Mouse (Mus musculus): ENCODE data around the gene Glis3. TPM values are rescaled to one million over a fixed set of nuclear protein-coding genes. Genes with fewer than 3 reads are reported as not detected.

The Glis3 gene
- total RNA-seq, 2 experiments from 2014 or later, result 4.4 to 7.2 TPM

DNA sequence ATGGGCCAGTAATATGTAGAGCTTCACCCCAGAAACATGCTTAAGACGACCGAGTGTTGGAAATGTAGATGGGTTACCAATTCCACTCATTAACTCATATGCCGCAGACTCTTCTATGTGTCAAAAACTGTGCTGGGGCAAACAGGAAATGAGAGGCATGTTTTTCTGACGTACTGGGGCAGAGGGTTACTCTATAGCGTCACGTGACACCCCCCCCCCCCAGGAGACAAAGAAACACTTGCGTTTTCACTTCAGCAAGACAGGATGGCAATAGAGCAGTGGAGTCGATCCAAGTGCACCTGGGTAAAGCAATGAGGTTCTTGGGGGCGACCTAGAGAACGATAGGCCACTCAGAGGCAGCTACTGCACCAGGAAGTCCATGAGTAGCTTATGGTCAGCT is 67.6 kb downstream of the Glis3 start:
- no peak for DNase-seq (ENCODE audit: low spot score in 2 of 2)
- intact Hi-C loops (cut with DNase I), result no loop called here

DNA sequence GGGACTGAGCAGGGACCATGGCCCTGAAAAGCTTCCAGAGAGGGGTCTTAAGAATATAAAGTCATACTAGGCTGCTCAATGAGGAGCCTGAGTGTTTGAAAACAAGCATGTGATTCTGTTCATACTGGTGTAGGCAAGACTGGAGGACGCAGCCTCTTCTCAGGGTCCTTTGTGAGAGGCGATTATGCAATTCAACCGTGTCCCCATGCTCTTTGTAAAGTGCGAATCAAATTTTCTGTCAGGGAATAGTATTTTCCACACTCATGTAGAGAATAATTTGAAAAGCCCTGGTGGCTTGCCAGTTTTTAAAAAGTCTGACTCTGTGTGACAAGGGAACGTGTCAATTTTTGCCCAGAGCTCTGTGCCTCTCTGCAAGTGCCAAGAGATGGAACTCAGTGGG is 71.1 kb downstream of the Glis3 start:
- intact Hi-C loops (cut with DNase I), result no loop called here
- no peak for DNase-seq (ENCODE audit: low spot score in 2 of 2)

DNA sequence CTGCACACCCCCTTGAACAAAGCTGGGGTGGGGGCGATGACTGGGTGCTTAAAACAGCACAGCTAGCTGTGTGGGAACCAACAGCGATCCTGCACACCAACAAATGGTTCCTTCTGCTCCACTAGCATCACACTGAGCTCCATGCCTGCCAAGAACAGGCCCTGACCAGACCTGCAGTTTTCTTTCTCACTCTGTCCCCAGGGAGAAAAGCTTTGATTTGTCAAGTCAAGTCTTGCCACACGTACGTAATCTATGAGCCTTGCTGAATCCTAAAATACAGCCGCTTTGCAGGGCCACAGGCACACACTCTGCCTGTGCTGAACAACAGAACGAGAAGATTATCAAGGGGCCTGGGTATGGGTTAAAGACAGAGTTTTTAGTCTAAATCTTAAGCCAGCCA is 71.6 kb downstream of the Glis3 start:
- intact Hi-C loops (cut with DNase I), result no loop called here
- DNase-seq (ENCODE audit: low spot score in 2 of 2), result peak in 1 of 2 experiments; percentile 27

DNA sequence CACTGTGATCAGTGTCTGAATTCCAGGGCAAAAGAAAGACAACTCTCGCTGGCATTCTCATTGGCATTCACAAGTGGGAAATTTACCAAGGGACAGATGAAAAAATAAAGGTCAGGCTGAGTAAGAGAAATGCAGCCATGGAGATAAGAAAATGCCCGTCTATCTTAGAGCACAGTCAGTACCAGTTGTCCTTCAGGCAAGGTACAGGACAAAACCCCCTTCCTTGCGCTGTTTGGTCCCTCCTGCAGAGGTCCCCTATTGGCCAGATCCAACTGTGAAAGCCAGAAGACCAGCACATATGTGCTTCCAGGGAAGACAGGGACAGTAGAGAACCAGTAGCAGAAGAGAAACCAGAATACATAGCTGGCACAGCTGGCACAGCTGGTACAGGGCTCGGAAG is 79.0 kb downstream of the Glis3 start:
- intact Hi-C loops (cut with DNase I), result no loop called here
- no peak for DNase-seq (ENCODE audit: low spot score in 2 of 2)

DNA sequence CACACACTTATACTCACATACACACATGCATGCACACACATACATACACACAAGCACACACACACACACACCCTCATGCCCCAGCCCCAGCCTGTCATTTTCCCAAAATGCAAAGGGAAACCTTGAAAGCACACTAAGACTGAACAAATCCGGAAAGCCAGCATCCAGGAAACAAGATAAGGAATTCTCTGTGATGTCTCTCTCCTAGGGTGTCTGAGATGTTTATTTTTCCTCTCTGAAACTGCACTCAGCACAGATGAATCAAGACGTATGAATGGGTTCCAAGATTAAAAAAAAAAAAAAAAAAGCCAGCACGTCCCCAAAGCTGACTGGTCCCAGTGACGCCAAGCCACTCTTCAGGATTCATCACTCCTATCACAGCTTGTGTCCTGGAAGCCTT is 85.7 kb downstream of the Glis3 start:
- intact Hi-C loops (cut with DNase I), result no loop called here
- no peak for DNase-seq (ENCODE audit: low spot score in 2 of 2)

DNA sequence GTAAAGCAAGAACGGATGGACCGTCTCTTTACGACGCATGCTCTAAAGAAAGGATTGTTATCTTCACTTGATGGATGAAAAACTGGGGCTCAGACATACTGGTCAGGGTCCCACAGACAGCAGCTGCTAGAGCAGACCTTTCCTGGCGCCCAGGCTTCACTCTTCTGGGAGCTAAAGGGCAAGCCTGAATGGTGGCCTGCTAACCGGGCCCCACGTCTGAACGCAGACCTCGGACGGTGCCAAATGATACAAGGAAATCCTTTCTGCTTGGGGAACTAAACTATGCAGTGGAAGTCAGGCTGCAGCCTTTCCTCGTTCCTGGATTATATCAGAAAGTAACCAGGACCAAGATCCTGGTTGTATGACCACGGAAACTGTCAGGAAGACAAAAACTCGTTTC is 86.9 kb downstream of the Glis3 start:
- no peak for DNase-seq (ENCODE audit: low spot score in 2 of 2)
- intact Hi-C loops (cut with DNase I), result no loop called here

- intact Hi-C loops (cut with DNase I), result no loop called here
Measured at GRCm38 (mm10) chr19:28591736-28592477, 88.0 kb downstream of the Glis3 start.

DNA sequence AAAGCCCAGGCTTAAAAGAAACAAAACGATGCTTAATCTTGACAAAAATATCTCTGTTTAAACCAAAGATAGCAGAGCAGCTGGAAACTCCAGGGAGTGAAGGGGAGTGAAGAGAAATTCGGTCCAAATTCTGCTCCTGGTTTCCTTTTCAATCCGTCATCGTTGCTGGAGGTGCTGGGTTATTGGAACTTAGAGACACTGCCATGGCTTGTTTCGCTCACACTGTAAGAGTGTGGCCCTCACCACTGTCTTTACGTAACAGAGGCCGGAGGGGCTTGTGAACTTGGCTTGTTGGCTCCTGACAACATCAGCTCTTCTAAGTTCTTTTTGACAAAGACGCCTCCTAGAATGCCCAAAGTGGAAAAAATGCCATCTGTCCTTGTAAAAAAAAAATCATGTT is 99.4 kb downstream of the Glis3 start:
- peak; percentile 53 to 57 for DNase-seq (ENCODE audit: low spot score in 2 of 2)
- intact Hi-C loops (cut with DNase I), result loop anchor here (1.0 kb wide), 1 partner anchor 77 kb away; no protein-coding TSS in a partner anchor

More at GRCm38 (mm10) chr19:28591736-28592477, 88.0 kb downstream of the Glis3 start:
- DNase-seq (ENCODE audit: low spot score in 2 of 2), result no peak

DNA sequence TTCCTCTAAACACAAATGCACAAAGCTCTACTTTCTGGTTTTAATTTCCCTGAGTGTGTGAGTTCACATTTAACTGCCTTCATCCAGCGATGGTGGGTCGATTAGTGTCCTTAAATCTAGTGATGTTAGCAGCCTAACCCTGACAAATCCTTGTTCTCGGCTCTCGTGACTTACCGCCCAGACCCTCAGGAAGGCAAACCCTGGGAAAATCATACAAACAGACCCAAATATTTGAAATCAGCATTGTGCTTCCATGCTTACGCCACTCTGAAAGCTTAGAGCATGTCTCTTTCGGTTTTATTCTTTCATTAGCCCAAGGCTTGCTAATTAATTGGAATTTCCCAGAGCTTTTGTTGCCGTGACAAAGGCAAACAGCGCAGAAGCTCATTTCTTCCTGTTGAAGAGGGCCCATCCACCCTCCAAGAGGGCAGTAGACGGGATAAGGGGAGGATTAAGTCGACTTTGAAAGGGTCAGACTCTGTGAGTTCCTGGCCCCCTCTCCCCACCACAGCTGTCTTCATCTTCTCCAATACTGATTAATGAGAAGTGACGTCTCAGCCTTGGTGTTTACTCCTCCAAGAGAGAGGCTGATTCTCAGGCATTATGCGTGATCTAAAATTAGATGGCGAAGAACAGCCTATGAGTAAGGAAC is 100.0 kb downstream of the Glis3 start:
- intact Hi-C loops (cut with DNase I), result loop anchor here (1.0 kb wide), 1 partner anchor 77 kb away; no protein-coding TSS in a partner anchor
- DNase-seq (ENCODE audit: low spot score in 2 of 2), result no peak

DNA sequence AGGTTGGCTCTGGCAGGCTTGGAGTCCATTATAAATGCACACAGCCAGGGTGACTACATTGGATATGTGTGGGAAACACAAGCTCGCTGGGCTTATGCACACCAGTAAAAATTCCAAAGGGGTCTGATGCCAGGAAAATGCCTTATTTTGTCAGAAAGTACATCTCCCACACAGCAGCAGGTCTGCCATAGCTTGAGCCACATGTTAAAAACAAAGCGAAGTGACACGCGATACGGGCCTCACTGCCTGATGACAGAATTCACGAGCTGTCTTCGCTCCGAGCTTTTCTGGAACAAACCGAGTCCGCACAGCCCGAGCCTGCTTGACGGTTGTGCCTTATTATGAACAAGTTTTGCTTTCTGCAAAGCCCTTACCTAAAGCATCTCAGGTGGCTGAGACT is 102.9 kb downstream of the Glis3 start:
- peak in 1 of 2 experiments; percentile 7 for DNase-seq (ENCODE audit: low spot score in 2 of 2)
- intact Hi-C loops (cut with DNase I), result no loop called here

GRCm38 (mm10) chr19:28576619-28577018 is 103.3 kb downstream of the Glis3 start:
- DNase-seq (ENCODE audit: low spot score in 2 of 2), result no peak
- intact Hi-C loops (cut with DNase I), result no loop called here

DNA sequence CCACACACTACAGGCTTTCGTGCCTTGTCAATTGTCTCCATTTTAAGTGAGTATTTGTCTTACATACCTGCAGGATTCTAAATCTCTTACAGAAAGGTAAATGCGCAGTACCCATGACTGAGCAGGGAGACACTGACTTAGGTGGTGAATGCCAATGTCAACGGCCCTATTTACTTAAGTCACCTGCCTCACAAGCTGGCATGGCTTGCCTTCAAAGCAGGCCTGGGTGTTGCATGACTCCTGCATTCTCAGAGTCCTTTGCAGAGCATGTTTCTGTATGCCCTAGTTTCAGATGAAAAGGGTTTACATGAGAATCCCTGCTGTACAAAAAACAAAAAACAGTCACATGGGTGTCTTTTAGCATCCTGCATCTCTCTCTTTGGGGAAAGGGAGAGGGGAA is 106.2 kb downstream of the Glis3 start:
- intact Hi-C loops (cut with DNase I), result no loop called here
- DNase-seq (ENCODE audit: low spot score in 2 of 2), result no peak

DNA sequence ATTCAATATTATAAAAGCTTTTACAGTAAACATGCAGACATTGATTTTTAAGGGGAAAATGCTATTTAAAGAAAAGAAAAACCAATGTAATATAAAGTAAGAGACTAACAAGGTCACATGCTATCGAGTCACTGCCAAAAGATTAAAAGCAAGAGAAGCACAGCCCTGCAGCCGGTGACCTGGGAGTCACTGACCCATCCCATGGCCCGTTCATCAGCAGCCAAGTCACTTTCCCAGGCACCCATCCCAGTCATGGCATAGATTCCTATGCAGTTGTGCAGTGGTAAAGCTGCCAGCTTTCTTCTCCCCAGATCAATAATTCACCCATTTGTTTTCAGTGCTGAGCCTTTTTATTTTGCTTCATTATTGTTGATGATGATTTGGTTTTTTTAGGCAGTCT is 110.0 kb downstream of the Glis3 start:
- intact Hi-C loops (cut with DNase I), result no loop called here
- DNase-seq (ENCODE audit: low spot score in 2 of 2), result no peak

DNA sequence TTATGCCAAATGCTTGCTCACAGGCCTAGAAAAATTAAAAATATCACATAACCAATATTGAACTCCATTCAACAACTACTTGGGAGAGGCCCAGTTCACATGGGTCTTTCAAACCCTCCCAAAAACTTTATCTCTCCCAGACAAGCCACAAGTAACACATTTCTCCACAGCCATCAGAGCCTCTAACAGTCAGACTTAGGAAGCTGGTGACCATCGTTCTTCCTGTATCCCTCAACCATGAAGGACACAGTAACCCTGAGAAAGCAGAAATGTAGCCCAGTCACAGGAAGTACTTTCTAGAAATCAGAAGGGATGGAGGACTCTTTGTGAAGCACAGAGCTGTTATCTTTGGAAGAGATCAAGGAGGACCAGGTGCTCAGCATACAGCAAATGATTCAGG is 112.8 kb downstream of the Glis3 start:
- intact Hi-C loops (cut with DNase I), result no loop called here
- DNase-seq (ENCODE audit: low spot score in 2 of 2), result no peak

GRCm38 (mm10) chr19:28566554-28566953 is 113.3 kb downstream of the Glis3 start:
- no peak for DNase-seq (ENCODE audit: low spot score in 2 of 2)
- intact Hi-C loops (cut with DNase I), result no loop called here

GRCm38 (mm10) chr19:28561697-28562002 is 118.2 kb downstream of the Glis3 start:
- DNase-seq (ENCODE audit: low spot score in 2 of 2), result no peak
- intact Hi-C loops (cut with DNase I), result no loop called here

DNA sequence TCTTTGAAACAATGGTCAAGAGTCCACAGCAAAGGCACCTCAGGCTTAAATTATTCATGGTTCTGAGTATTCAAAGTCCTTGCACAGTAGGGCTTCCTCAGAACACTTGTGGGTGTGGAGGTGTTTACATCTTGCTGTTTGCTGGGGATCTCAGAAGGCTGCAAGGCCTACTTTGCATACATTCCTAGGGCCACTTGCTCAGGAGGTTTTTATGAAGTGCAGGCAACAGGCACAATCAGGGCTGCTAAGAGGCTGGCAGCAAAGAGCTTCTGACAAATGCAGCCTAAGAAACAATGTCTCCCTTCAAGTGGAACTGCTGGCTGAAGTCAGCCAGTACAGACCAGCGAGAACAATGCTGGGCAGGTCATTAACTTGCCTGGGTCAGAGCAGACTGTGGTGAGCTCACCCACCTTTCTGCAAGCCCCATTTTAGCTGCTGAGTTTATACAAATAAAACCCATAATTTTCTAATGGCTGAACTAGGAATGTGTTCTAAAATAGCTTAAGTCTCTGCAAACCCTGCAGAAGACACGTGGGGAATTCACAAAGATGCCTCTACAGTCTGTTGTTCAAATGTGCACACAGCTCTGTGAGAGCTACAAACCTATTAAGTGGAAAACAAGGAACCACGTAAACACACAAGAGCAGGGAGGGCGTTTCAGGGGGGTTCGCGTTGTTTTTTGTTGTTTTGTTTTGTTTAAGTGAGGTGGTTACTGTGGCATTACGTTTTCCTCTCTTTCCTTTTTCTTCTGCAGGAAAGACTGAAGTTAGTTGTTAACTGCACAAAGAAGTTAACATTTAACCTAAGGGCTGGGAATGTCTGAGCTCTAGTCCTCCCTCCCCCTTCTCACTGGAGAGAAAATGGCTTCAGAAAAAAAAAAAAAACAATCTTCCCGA is 118.8 kb downstream of the Glis3 start:
- intact Hi-C loops (cut with DNase I), result no loop called here

DNA sequence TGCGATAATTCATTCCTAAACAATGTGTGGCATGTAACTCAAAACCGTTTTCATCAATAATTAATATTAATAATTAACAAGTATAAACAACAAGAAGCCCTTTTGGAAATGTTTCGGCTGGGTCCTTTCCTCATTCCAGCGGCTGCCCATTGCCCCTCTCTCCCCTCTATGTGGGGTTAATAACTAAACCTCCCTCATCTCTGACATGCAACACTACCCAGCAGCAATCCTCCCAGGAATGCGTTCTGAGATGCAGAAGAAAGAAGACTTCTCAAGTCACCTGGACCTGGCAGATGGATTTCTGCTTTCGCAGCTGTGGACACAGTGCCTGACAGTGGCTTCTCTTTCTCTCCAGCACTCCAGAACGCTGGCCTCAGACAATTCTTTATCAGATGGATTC is 120.0 kb downstream of the Glis3 start:
- no peak for DNase-seq (ENCODE audit: low spot score in 2 of 2)
- intact Hi-C loops (cut with DNase I), result no loop called here

More for the DNA sequence above, 118.8 kb downstream of the Glis3 start:
- no peak for DNase-seq (ENCODE audit: low spot score in 2 of 2)

GRCm38 (mm10) chr19:28559400-28559799 is 120.5 kb downstream of the Glis3 start:
- DNase-seq (ENCODE audit: low spot score in 2 of 2), result no peak
- intact Hi-C loops (cut with DNase I), result no loop called here

DNA sequence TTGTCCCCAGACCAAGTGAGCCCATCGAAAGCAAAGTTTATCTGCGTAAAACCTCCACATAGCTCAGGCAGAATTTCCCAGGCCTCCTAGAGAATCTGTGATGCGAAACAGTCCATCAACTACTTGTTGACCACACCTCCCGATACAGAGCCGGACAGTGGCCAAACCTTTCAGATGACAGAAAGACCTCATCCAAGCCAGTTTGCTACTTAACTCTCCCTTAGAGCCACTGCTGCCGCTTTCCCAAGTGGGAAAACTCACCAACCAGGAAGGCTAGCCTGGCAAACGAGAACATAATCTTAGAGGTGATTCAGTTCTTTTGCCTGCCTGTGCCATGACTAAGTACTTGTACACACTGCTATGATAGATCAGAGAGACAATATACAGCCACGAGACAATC is 121.2 kb downstream of the Glis3 start:
- no peak for DNase-seq (ENCODE audit: low spot score in 2 of 2)
- intact Hi-C loops (cut with DNase I), result no loop called here
